Mouse (Mus musculus) lung, embryonic 16.5 days (tissue): ENCODE data around the gene Bcar1. TPM values are rescaled to one million over a fixed set of nuclear protein-coding genes. Genes with fewer than 3 reads are reported as not detected.

Experiments
- ATAC-seq: fragments of 200-750 bp; cut with Nextera tagmentation; 2 replicates; pipeline ENCODE4 v1.8.0; 2017; ENCODE audit warnings: low read depth, mild to moderate bottlenecking, moderate library complexity
- H3K27ac ChIP-seq: fragments of 300-500 bp; sonication (generic); 2 replicates; pipeline ENCODE4 v1.5.1; 2014; ENCODE audit warnings: mild to moderate bottlenecking, control low read depth, low read length
- H3K27me3 ChIP-seq: fragments of 300-500 bp; sonication (generic); 2 replicates; pipeline ENCODE4 v1.6.1; 2014; ENCODE audit warnings: low read depth, low read length, mixed read lengths; ENCODE audit not compliant: control insufficient read depth, insufficient read depth
- H3K36me3 ChIP-seq: fragments of 300-500 bp; sonication (generic); 2 replicates; pipeline ENCODE4 v1.6.1; 2014; ENCODE audit warnings: low read length; ENCODE audit not compliant: control insufficient read depth, insufficient read depth
- H3K4me1 ChIP-seq: fragments of 300-500 bp; sonication (generic); replicated peaks from 2 replicates; pipeline ENCODE4 v1.6.1; 2014; ENCODE audit warnings: low read length, mixed read lengths; ENCODE audit not compliant: control insufficient read depth, insufficient read depth
- H3K4me2 ChIP-seq: fragments of 300-500 bp; sonication (generic); 2 replicates; pipeline ENCODE4 v1.6.1; 2014; ENCODE audit warnings: low read depth, low read length, control low read depth
- H3K4me3 ChIP-seq: fragments of 300-500 bp; sonication (generic); 2 replicates; pipeline ENCODE4 v1.5.1; 2014; ENCODE audit warnings: mild to moderate bottlenecking, low read length, control low read depth
- H3K9ac ChIP-seq: fragments of 300-500 bp; sonication (generic); 2 replicates; pipeline ENCODE4 v1.6.1; 2014; ENCODE audit warnings: low read length, control low read depth
- H3K9me3 ChIP-seq: fragments of 300-500 bp; sonication (generic); 2 replicates; pipeline ENCODE4 v1.6.1; 2016; ENCODE audit warnings: low read length; ENCODE audit not compliant: control insufficient read depth
- WGBS: fragments of 180-500 bp; shearing (Covaris S2); extraction: QIAGEN DNeasy Blood & Tissue Kit; methylation state at CpG from one replicate; pipeline ENCODE4 v1.1.7; 2014; 5-methylcytosine and 5-hydroxymethylcytosine counted together
- polyA plus RNA-seq: library from polyadenylated mRNA; unstranded; fragments of >200 nt; fragmentation: Nextera tagmentation; extraction: Ambion mirVana; gene quantifications from 2 replicates; pipeline ENCODE4 v1.2.1, GENCODE M21; 2015

Gene Bcar1
- polyA plus RNA-seq, 1 experiment from 2014 or later, result 52.1 TPM

GRCm38 (mm10) chr8:111782671-111783394 lies 39.2 kb upstream of the Bcar1 start:
- Histone ChIP-seq H3K27ac (no peak overlapping the region), H3K4me3 (no peak overlapping the region), H3K9ac (no peak overlapping the region), H3K4me1 (peaks cover 2% of the 10 kb centered on the region; the same call in 1 of the 2 replicates), H3K4me2 (no peak overlapping the region), H3K9me3 (no peaks in the 10 kb centered on the region), H3K27me3 (no peaks in the 10 kb centered on the region), H3K36me3 (no peaks in the 10 kb centered on the region)
- WGBS, result 77% methylated on average over 9 of the region's 9 CpGs
- no peak for ATAC-seq

DNA sequence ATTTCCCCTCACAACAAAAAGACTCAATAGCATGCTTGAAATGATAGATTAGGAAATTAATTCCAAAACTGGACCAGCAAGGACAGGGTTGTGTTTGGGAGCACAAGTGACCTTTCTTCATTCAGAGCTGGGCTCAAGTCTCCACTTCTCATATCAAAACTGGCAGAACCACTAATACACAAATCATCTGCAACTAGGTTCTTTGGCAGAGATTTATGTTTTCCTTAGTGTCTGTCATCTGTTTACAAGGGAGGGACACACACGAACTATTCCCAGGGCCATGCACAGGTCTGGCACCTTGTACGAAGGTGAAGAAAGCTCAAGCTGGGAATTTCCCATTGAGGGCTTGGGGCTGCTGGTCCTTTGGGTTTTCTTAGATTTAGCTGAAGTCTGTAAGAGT lies 38.6 kb upstream of the Bcar1 start:
- no peak for ATAC-seq
- WGBS, result 80% methylated on average over 2 of the region's 2 CpGs
- no peak overlapping the region for H3K27ac ChIP-seq
- H3K27me3 ChIP-seq, result no peaks in the 10 kb centered on the region
- H3K9ac ChIP-seq, result no peak overlapping the region
- no peak overlapping the region for H3K4me2 ChIP-seq
- no peaks in the 10 kb centered on the region for H3K9me3 ChIP-seq
- no peaks in the 10 kb centered on the region for H3K36me3 ChIP-seq
- H3K4me3 ChIP-seq, result no peak overlapping the region
- no peaks in the 10 kb centered on the region; the same call in 1 of the 2 replicates for H3K4me1 ChIP-seq

- H3K27ac ChIP-seq, result no peak overlapping the region
- H3K4me1 ChIP-seq, result no peaks in the 10 kb centered on the region
- no peaks in the 10 kb centered on the region for H3K27me3 ChIP-seq
- no peaks in the 10 kb centered on the region for H3K36me3 ChIP-seq
- no peaks in the 10 kb centered on the region for H3K9me3 ChIP-seq
- no peak overlapping the region for H3K4me3 ChIP-seq
- H3K9ac ChIP-seq, result no peak overlapping the region
- no peak overlapping the region for H3K4me2 ChIP-seq
- ATAC-seq, result no peak
- WGBS, result 89% methylated on average over 10 of the region's 10 CpGs
Measured at GRCm38 (mm10) chr8:111780697-111781424, 37.3 kb upstream of the Bcar1 start.

DNA sequence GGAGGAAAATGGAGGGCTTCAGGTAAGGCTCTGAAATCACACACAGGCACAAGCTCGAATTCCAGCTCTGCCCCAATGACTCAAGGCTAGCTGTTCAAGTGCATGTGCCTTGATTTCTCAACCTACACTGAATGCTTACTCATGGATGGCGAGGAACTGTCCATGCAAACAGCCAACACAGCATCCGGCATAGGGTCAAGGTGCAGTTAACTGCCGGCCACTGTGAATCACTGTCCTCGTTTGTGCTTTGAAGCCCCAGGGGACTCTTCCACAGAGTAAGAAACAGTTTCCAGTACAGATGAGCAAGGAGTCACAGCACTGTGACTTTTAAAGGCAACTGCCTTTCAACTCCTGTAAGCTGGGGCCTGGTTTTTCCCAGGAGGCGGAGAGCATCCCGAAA lies 36.1 kb upstream of the Bcar1 start:
- Histone ChIP-seq H3K4me1 (no peaks in the 10 kb centered on the region), H3K36me3 (peaks cover 3% of the 10 kb centered on the region; the same call in 1 of the 2 replicates), H3K27me3 (no peaks in the 10 kb centered on the region), H3K9me3 (no peaks in the 10 kb centered on the region), H3K4me3 (no peak overlapping the region), H3K4me2 (no peak overlapping the region), H3K27ac (no peak overlapping the region), H3K9ac (no peak overlapping the region)
- ATAC-seq, result no peak
- WGBS, result 73% methylated on average over 7 of the region's 7 CpGs

GRCm38 (mm10) chr8:111778801-111779200 lies 35.2 kb upstream of the Bcar1 start:
- ATAC-seq, result peak; percentile 77
- H3K4me3 ChIP-seq, result no peak overlapping the region

GRCm38 (mm10) chr8:111776492-111776891 lies 32.9 kb upstream of the Bcar1 start:
- no peak for ATAC-seq
- Histone ChIP-seq H3K27me3 (no peaks in the 10 kb centered on the region), H3K9ac (no peak overlapping the region), H3K9me3 (no peaks in the 10 kb centered on the region), H3K27ac (no peak overlapping the region), H3K4me2 (no peak overlapping the region), H3K4me1 (peaks cover 3% of the 10 kb centered on the region; the same call in 1 of the 2 replicates), H3K36me3 (peaks cover 7% of the 10 kb centered on the region; the same call in 1 of the 2 replicates), H3K4me3 (no peak overlapping the region)
- WGBS, result 85% methylated on average over 4 of the region's 4 CpGs

More at GRCm38 (mm10) chr8:111778801-111779200, 35.2 kb upstream of the Bcar1 start:
- Histone ChIP-seq H3K27ac (no peak overlapping the region), H3K9me3 (no peaks in the 10 kb centered on the region), H3K4me2 (no peak overlapping the region), H3K4me1 (no peaks in the 10 kb centered on the region), H3K36me3 (peaks cover 7% of the 10 kb centered on the region; the same call in 1 of the 2 replicates), H3K27me3 (no peaks in the 10 kb centered on the region), H3K9ac (no peak overlapping the region)
- 56% methylated on average over 7 of the region's 7 CpGs for WGBS

GRCm38 (mm10) chr8:111775766-111776165 lies 32.2 kb upstream of the Bcar1 start:
- 92% methylated on average over 6 of the region's 6 CpGs for WGBS
- peaks cover 7% of the 10 kb centered on the region; the same call in 1 of the 2 replicates for H3K36me3 ChIP-seq
- peaks cover 5% of the 10 kb centered on the region; the same call in 1 of the 2 replicates for H3K4me1 ChIP-seq
- no peak overlapping the region for H3K27ac ChIP-seq
- H3K4me3 ChIP-seq, result no peak overlapping the region
- H3K9ac ChIP-seq, result no peak overlapping the region
- no peak overlapping the region for H3K4me2 ChIP-seq
- no peak for ATAC-seq
- no peaks in the 10 kb centered on the region for H3K27me3 ChIP-seq
- no peaks in the 10 kb centered on the region for H3K9me3 ChIP-seq

DNA sequence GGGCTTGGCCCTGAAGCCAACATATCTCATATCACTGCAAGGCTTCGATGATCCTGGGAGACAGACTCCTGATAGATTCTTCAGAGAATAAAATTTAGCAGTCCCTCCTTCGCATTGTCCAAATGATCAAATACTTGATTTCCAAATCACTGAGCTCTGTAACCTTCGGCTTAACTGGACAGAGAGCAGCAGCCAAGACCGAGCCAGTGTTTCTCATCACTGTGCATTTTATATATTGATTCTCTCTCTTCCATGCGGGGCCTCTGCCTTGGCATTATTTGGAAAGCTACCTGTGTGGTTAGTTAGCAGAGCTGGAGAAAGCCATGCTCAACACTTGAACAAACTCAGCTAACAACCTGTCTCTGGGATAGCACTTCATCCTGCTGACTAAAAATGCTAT lies 29.9 kb upstream of the Bcar1 start:
- no peak overlapping the region for H3K27ac ChIP-seq
- peaks cover 11% of the 10 kb centered on the region for H3K36me3 ChIP-seq
- no peak overlapping the region for H3K9ac ChIP-seq
- no peak overlapping the region for H3K4me2 ChIP-seq
- H3K9me3 ChIP-seq, result no peaks in the 10 kb centered on the region
- peaks cover 11% of the 10 kb centered on the region for H3K4me1 ChIP-seq
- no peak for ATAC-seq
- no peak overlapping the region for H3K4me3 ChIP-seq
- H3K27me3 ChIP-seq, result no peaks in the 10 kb centered on the region
- WGBS, result 94% methylated on average over 5 of the region's 5 CpGs

GRCm38 (mm10) chr8:111773057-111773456 lies 29.4 kb upstream of the Bcar1 start:
- Histone ChIP-seq H3K4me1 (peaks cover 11% of the 10 kb centered on the region), H3K4me3 (no peak overlapping the region), H3K36me3 (peaks cover 11% of the 10 kb centered on the region), H3K27ac (no peak overlapping the region), H3K9ac (no peak overlapping the region), H3K9me3 (no peaks in the 10 kb centered on the region), H3K4me2 (no peak overlapping the region), H3K27me3 (no peaks in the 10 kb centered on the region)
- 83% methylated on average over 7 of the region's 7 CpGs for whole genome bisulfite sequencing
- ATAC-seq, result no peak
